Mouse (Mus musculus) urinary bladder, adult 2 months (tissue): Measurements from ENCODE around the gene Plppr3. TPM values are rescaled to one million over a fixed set of nuclear protein-coding genes. Genes with fewer than 3 reads are reported as not detected.

Source experiments
- DNase-seq: peaks from one replicate; pipeline ENCODE4 v3.0.0; 2022; ENCODE audit warnings: low spot score
- polyA plus RNA-seq: library from polyadenylated mRNA; depleted of rRNA; stranded (reverse); fragments of >200 nt; gene quantifications from 2 replicates; pipeline ENCODE4 v1.2.3, GENCODE M21; 2012; rRNA removed

Plppr3 gene
- 1.8 TPM in 2 replicates for polyA plus RNA-seq

GRCm38 (mm10) chr10:79874290-79874862 is at the start of gene Plppr3, which contains the start of gene Prtn3:
Plppr3 (minus strand) TSS chr10:79874634.
Prtn3 (plus strand) TSS chr10:79874476.
- no peak for DNase-seq

GRCm38 (mm10) chr10:79921572-79921971 is 47.1 kb upstream of the Plppr3 start:
- DNase-seq: no peak

- DNase-seq: no peak
These were observed 46.6 kb upstream of the Plppr3 start, which contains the start of gene R3hdm4 for GRCm38 (mm10) chr10:79920958-79921535. R3hdm4 (minus strand) TSS chr10:79921208.

GRCm38 (mm10) chr10:79920056-79920890 is 45.8 kb upstream of the Plppr3 start:
- no peak for DNase-seq

GRCm38 (mm10) chr10:79919251-79919849 is 44.9 kb upstream of the Plppr3 start:
- DNase-seq: no peak

- DNase-seq: no peak
These were observed 44.0 kb upstream of the Plppr3 start for GRCm38 (mm10) chr10:79918231-79919078.

GRCm38 (mm10) chr10:79917532-79918100 is 43.2 kb upstream of the Plppr3 start:
- DNase-seq: no peak

GRCm38 (mm10) chr10:79916808-79917531 is 42.5 kb upstream of the Plppr3 start, which contains the start of gene Kiss1r:
Kiss1r (plus strand) TSS chr10:79916971.
- DNase-seq: peak; percentile 85

GRCm38 (mm10) chr10:79916081-79916480 is 41.6 kb upstream of the Plppr3 start:
- DNase-seq: no peak

- no peak for DNase-seq
These were observed 40.6 kb upstream of the Plppr3 start for GRCm38 (mm10) chr10:79914948-79915596.

GRCm38 (mm10) chr10:79914131-79914947 is 39.9 kb upstream of the Plppr3 start:
- no peak for DNase-seq

GRCm38 (mm10) chr10:79912412-79912811 is 38.0 kb upstream of the Plppr3 start:
- no peak for DNase-seq

GRCm38 (mm10) chr10:79910556-79910955 is 36.1 kb upstream of the Plppr3 start, which contains the start of gene Gm26602:
Gm26602 (plus strand) TSS chr10:79910856.
- no peak for DNase-seq

- DNase-seq: no peak
These were observed 34.9 kb upstream of the Plppr3 start for GRCm38 (mm10) chr10:79909092-79909922.

GRCm38 (mm10) chr10:79908167-79909091 is 34.0 kb upstream of the Plppr3 start, which contains the start of gene Med16:
Med16 (minus strand) TSS chr10:79908923.
- peak; percentile 97 for DNase-seq

- DNase-seq: no peak
These were observed 33.0 kb upstream of the Plppr3 start for GRCm38 (mm10) chr10:79907415-79907814.

- no peak for DNase-seq
These were observed 32.3 kb upstream of the Plppr3 start for GRCm38 (mm10) chr10:79906712-79907111.
